Mouse (Mus musculus): ENCODE results near the gene Kdelc2.

Kdelc2 gene

GRCm38 (mm10) chr9:53384873-53385272, 1.0 kb downstream of the Kdelc2 start:
- DNase-seq (ENCODE audit: low spot score in 2 of 2): no peak

- peak; percentile 24 to 27 for DNase-seq (ENCODE audit: low spot score in 2 of 2)
Measured at GRCm38 (mm10) chr9:53387431-53387830, 3.6 kb downstream of the Kdelc2 start.

- no peak for DNase-seq (ENCODE audit: low spot score in 2 of 2)
Measured at GRCm38 (mm10) chr9:53389109-53389508, 5.3 kb downstream of the Kdelc2 start.

- no peak for DNase-seq (ENCODE audit: low spot score in 2 of 2)
Measured at GRCm38 (mm10) chr9:53390136-53390535, 6.3 kb downstream of the Kdelc2 start.

GRCm38 (mm10) chr9:53397685-53398387, 14.0 kb downstream of the Kdelc2 start:
- no peak for DNase-seq (ENCODE audit: low spot score in 2 of 2)

GRCm38 (mm10) chr9:53398388-53398700, 14.5 kb downstream of the Kdelc2 start:
- DNase-seq (ENCODE audit: low spot score in 2 of 2): peak in 1 of 2 experiments; percentile 29

GRCm38 (mm10) chr9:53399537-53399936, 15.7 kb downstream of the Kdelc2 start:
- no peak for DNase-seq (ENCODE audit: low spot score in 2 of 2)

GRCm38 (mm10) chr9:53400696-53401095, 16.9 kb downstream of the Kdelc2 start:
- DNase-seq (ENCODE audit: low spot score in 2 of 2): no peak

- no peak for DNase-seq (ENCODE audit: low spot score in 2 of 2)
Measured at GRCm38 (mm10) chr9:53401146-53401545, 17.3 kb downstream of the Kdelc2 start.

GRCm38 (mm10) chr9:53402291-53402711, 18.5 kb downstream of the Kdelc2 start, which contains the start of gene 4930550C14Rik:
4930550C14Rik (plus strand) TSS chr9:53402325.
- peak; percentile 18 to 46 for DNase-seq (ENCODE audit: low spot score in 2 of 2)

GRCm38 (mm10) chr9:53402991-53403390, 19.2 kb downstream of the Kdelc2 start:
- no peak for DNase-seq (ENCODE audit: low spot score in 2 of 2)

- DNase-seq (ENCODE audit: low spot score in 2 of 2): peak in 1 of 2 experiments; percentile 15
Measured at GRCm38 (mm10) chr9:53404050-53404752, 20.4 kb downstream of the Kdelc2 start.

GRCm38 (mm10) chr9:53404753-53405722, 21.2 kb downstream of the Kdelc2 start:
- DNase-seq (ENCODE audit: low spot score in 2 of 2): peak; percentile 70 to 72

GRCm38 (mm10) chr9:53408548-53408947, 24.7 kb downstream of the Kdelc2 start:
- no peak for DNase-seq (ENCODE audit: low spot score in 2 of 2)

- no peak for DNase-seq (ENCODE audit: low spot score in 2 of 2)
Measured at GRCm38 (mm10) chr9:53408953-53409361, 25.1 kb downstream of the Kdelc2 start.

GRCm38 (mm10) chr9:53409427-53409826, 25.6 kb downstream of the Kdelc2 start:
- no peak for DNase-seq (ENCODE audit: low spot score in 2 of 2)

GRCm38 (mm10) chr9:53422133-53422896, 38.5 kb downstream of the Kdelc2 start:
- no peak for DNase-seq (ENCODE audit: low spot score in 2 of 2)

- DNase-seq (ENCODE audit: low spot score in 2 of 2): no peak
Measured at GRCm38 (mm10) chr9:53426726-53427125, 42.9 kb downstream of the Kdelc2 start.

- no peak for DNase-seq (ENCODE audit: low spot score in 2 of 2)
Measured at GRCm38 (mm10) chr9:53427638-53428037, 43.8 kb downstream of the Kdelc2 start.

- DNase-seq (ENCODE audit: low spot score in 2 of 2): no peak
Measured at GRCm38 (mm10) chr9:53435830-53436570, 52.2 kb downstream of the Kdelc2 start.

GRCm38 (mm10) chr9:53450609-53451008, 66.8 kb downstream of the Kdelc2 start:
- no peak for DNase-seq (ENCODE audit: low spot score in 2 of 2)

Data from heart, adult 9 months (tissue).